In the genomic region with DNA sequence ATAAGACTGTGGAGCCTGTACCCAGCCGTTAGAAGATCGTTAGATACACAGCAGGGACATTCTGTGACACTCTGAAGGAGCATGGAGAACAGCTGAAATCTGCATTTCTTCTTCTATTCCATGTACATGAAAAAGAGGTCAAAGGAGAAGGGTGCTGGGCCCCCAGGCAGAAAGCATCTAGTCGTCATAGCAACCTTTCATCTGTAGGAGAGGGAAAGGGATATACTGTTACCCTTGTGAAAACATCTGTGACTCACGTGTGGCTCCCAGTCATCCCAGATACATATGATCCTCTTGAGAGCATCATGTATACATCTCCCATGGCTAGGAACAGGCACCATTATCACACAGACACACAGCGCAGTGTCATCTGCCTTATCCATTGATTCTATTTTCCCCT, we compare ENCODE assay signal across 20 mouse cellular contexts. TPM values are rescaled to one million over a fixed set of nuclear protein-coding genes. Genes with fewer than 3 reads are reported as not detected.
DNase-seq lines count a peak whose midpoint lies in the region; ATAC-seq and TF ChIP-seq lines count a peak whose summit lies in the region.
"Had no signal": no experiment of that assay in that cellular context is flagged by ENCODE, and none has a peak within 500 bp of the region (broad histone marks: within the 10 kb centered on the region; RNA-seq: fewer than 3 reads in every experiment).

No protein-coding gene starts in this region.

- no peaks in the 10 kb centered on the region for H3K36me3 ChIP-seq in hindbrain, embryonic 10.5 days
- no peaks in the 10 kb centered on the region for H3K36me3 ChIP-seq in hindbrain, embryonic 16.5 days (ENCODE audit: control insufficient read depth, insufficient read depth, low read length)
- H3K36me3 ChIP-seq in midbrain, embryonic 13.5 days: no peaks in the 10 kb centered on the region
- no peaks in the 10 kb centered on the region for H3K36me3 ChIP-seq in midbrain, embryonic 16.5 days (ENCODE audit: control insufficient read depth, insufficient read depth, low read length)
- H3K36me3 ChIP-seq in embryonic facial prominence, embryonic 12.5 days: peaks cover 2% of the 10 kb centered on the region; the same call in 1 of the 2 replicates
- no peaks in the 10 kb centered on the region for H3K36me3 ChIP-seq in neural tube, embryonic 11.5 days (ENCODE audit: control insufficient read depth, insufficient read depth, low read length)
- no peaks in the 10 kb centered on the region for H3K36me3 ChIP-seq in lung, postnatal 0 days (ENCODE audit: insufficient read depth, low read length)
- H3K36me3 ChIP-seq: stomach, embryonic 15.5 days had no signal

- 42% methylated on average over 5 of the region's 5 CpGs for WGBS in hindbrain, embryonic 10.5 days
- 36% methylated on average over 5 of the region's 5 CpGs for WGBS in hindbrain, embryonic 16.5 days
- 41% methylated on average over 5 of the region's 5 CpGs for WGBS in midbrain, embryonic 13.5 days
- 34% methylated on average over 5 of the region's 5 CpGs for WGBS in midbrain, embryonic 16.5 days
- WGBS in embryonic facial prominence, embryonic 12.5 days: 22% methylated on average over 5 of the region's 5 CpGs
- WGBS in neural tube, embryonic 11.5 days: 36% methylated on average over 5 of the region's 5 CpGs
- WGBS in lung, postnatal 0 days: 67% methylated on average over 5 of the region's 5 CpGs

- H3K4me2 ChIP-seq in hindbrain, embryonic 16.5 days (ENCODE audit: low read length): no peak overlapping the region
- H3K4me2 ChIP-seq in midbrain, embryonic 13.5 days (replicated peaks): no peak overlapping the region
- no peak overlapping the region for H3K4me2 ChIP-seq in midbrain, embryonic 16.5 days (ENCODE audit: low read length)
- peak overlapping the region; percentile 16; the same call in 1 of the 2 replicates for H3K4me2 ChIP-seq in embryonic facial prominence, embryonic 12.5 days (replicated peaks)
- no peak overlapping the region for H3K4me2 ChIP-seq in neural tube, embryonic 11.5 days (ENCODE audit: low read depth)
- H3K4me2 ChIP-seq in lung, postnatal 0 days (replicated peaks; ENCODE audit: low read depth, low read length): no peak overlapping the region
- H3K4me2 ChIP-seq: stomach, embryonic 15.5 days had no signal

- peaks cover 35% of the 10 kb centered on the region for H3K4me1 ChIP-seq in hindbrain, embryonic 10.5 days (replicated peaks)
- peaks cover 14% of the 10 kb centered on the region for H3K4me1 ChIP-seq in hindbrain, embryonic 16.5 days (ENCODE audit: control insufficient read depth, insufficient read depth, low read depth, low read length)
- H3K4me1 ChIP-seq in midbrain, embryonic 13.5 days (replicated peaks): peaks cover 24% of the 10 kb centered on the region
- peaks cover 10% of the 10 kb centered on the region for H3K4me1 ChIP-seq in midbrain, embryonic 16.5 days (ENCODE audit: control insufficient read depth, insufficient read depth, low read length)
- H3K4me1 ChIP-seq in embryonic facial prominence, embryonic 12.5 days: peaks cover 42% of the 10 kb centered on the region
- peaks cover 5% of the 10 kb centered on the region; the same call in 1 of the 2 replicates for H3K4me1 ChIP-seq in neural tube, embryonic 11.5 days (ENCODE audit: control insufficient read depth, insufficient read depth, low read length)
- no peaks in the 10 kb centered on the region for H3K4me1 ChIP-seq in lung, postnatal 0 days (ENCODE audit: insufficient read depth, low read depth, low read length)

- peak; percentile 32 for DNase-seq in hindbrain, embryonic 10.5 days (ENCODE audit: low spot score)
- peak; percentile 23 for DNase-seq in neural tube, embryonic 11.5 days (ENCODE audit: low spot score)
- no peak for DNase-seq in right cerebral cortex, postnatal 14 days
- DNase-seq in lung, postnatal 0 days (ENCODE audit: low spot score): no peak
- DNase-seq: adrenal gland, adult 8-10 months; cerebellum, adult 11 months; cerebellum, postnatal 36 days; heart, adult 18-20 months; kidney, postnatal 36 days; lung, adult 2 months; spleen, adult 18-20 months had no signal

- no peak for TF ChIP-seq EP300 in lung, postnatal 0 days (IDR thresholded peaks at IDR 0.05)

- H3K4me3 ChIP-seq in hindbrain, embryonic 10.5 days: no peak overlapping the region
- H3K4me3 ChIP-seq in hindbrain, embryonic 16.5 days (ENCODE audit: low read length): no peak overlapping the region
- H3K4me3 ChIP-seq in midbrain, embryonic 13.5 days (replicated peaks): no peak overlapping the region
- H3K4me3 ChIP-seq in midbrain, embryonic 16.5 days (ENCODE audit: low read depth, low read length): no peak overlapping the region
- no peak overlapping the region for H3K4me3 ChIP-seq in embryonic facial prominence, embryonic 12.5 days
- no peak overlapping the region for H3K4me3 ChIP-seq in neural tube, embryonic 11.5 days (ENCODE audit: low read depth, low read length)
- no peak overlapping the region for H3K4me3 ChIP-seq in lung, postnatal 0 days (ENCODE audit: low read depth, low read length)
- H3K4me3 ChIP-seq: myocyte; stomach, embryonic 15.5 days had no signal

- H3K9me3 ChIP-seq in hindbrain, embryonic 10.5 days: no peaks in the 10 kb centered on the region
- H3K9me3 ChIP-seq in hindbrain, embryonic 16.5 days (ENCODE audit: control insufficient read depth, low read length): no peaks in the 10 kb centered on the region
- no peaks in the 10 kb centered on the region for H3K9me3 ChIP-seq in midbrain, embryonic 13.5 days
- H3K9me3 ChIP-seq in midbrain, embryonic 16.5 days (replicated peaks; ENCODE audit: control insufficient read depth, low read length, poor library complexity, severe bottlenecking): no peaks in the 10 kb centered on the region
- H3K9me3 ChIP-seq in embryonic facial prominence, embryonic 12.5 days: no peaks in the 10 kb centered on the region
- no peaks in the 10 kb centered on the region for H3K9me3 ChIP-seq in neural tube, embryonic 11.5 days (ENCODE audit: control insufficient read depth, low read length)
- H3K9me3 ChIP-seq in lung, postnatal 0 days (ENCODE audit: low read length): no peaks in the 10 kb centered on the region
- H3K9me3 ChIP-seq: stomach, embryonic 15.5 days had no signal

- no peaks in the 10 kb centered on the region for H3K27me3 ChIP-seq in hindbrain, embryonic 10.5 days (ENCODE audit: insufficient read depth, poor library complexity, severe bottlenecking)
- H3K27me3 ChIP-seq in hindbrain, embryonic 16.5 days (replicated peaks; ENCODE audit: control insufficient read depth, insufficient read depth, low read length): no peaks in the 10 kb centered on the region
- H3K27me3 ChIP-seq in midbrain, embryonic 13.5 days: no peaks in the 10 kb centered on the region
- H3K27me3 ChIP-seq in midbrain, embryonic 16.5 days (ENCODE audit: control insufficient read depth, insufficient read depth, low read depth, low read length): no peaks in the 10 kb centered on the region
- no peaks in the 10 kb centered on the region for H3K27me3 ChIP-seq in embryonic facial prominence, embryonic 12.5 days
- no peaks in the 10 kb centered on the region for H3K27me3 ChIP-seq in neural tube, embryonic 11.5 days (ENCODE audit: control insufficient read depth, insufficient read depth, low read length)
- H3K27me3 ChIP-seq in lung, postnatal 0 days (replicated peaks; ENCODE audit: insufficient read depth, low read length): no peaks in the 10 kb centered on the region
- H3K27me3 ChIP-seq: CH12.LX; stomach, embryonic 15.5 days had no signal

- ATAC-seq in hindbrain, embryonic 16.5 days: no peak
- peak; percentile 35; the same call in 1 of the 2 replicates for ATAC-seq in midbrain, embryonic 13.5 days
- no peak; the same call in 1 of the 2 replicates for ATAC-seq in midbrain, embryonic 16.5 days
- ATAC-seq in embryonic facial prominence, embryonic 12.5 days (ENCODE audit: insufficient number of reproducible peaks, insufficient read depth, low FRiP score, low TSS enrichment): peak; percentile 58
- ATAC-seq in neural tube, embryonic 11.5 days (ENCODE audit: insufficient read depth, low FRiP score, low TSS enrichment): no peak
- ATAC-seq in lung, postnatal 0 days: no peak
- ATAC-seq: forebrain, embryonic 16.5 days; intestine, embryonic 16.5 days had no signal

- TF ChIP-seq CTCF in lung, postnatal 0 days (IDR thresholded peaks at IDR 0.05): no peak

- H3K9ac ChIP-seq in hindbrain, embryonic 16.5 days (ENCODE audit: low read depth, low read length): no peak overlapping the region
- no peak overlapping the region for H3K9ac ChIP-seq in midbrain, embryonic 13.5 days (replicated peaks)
- H3K9ac ChIP-seq in midbrain, embryonic 16.5 days (ENCODE audit: low read depth, low read length): no peak overlapping the region
- no peak overlapping the region for H3K9ac ChIP-seq in embryonic facial prominence, embryonic 12.5 days
- no peak overlapping the region for H3K9ac ChIP-seq in neural tube, embryonic 11.5 days (ENCODE audit: low read length)
- no peak overlapping the region for H3K9ac ChIP-seq in lung, postnatal 0 days (replicated peaks; ENCODE audit: low read depth)
- H3K9ac ChIP-seq: stomach, embryonic 15.5 days had no signal

- 0 out of 2 replicates have a peak overlapping the region, but pooled peaks have one; percentile 8 for H3K27ac ChIP-seq in hindbrain, embryonic 10.5 days
- no peak overlapping the region for H3K27ac ChIP-seq in hindbrain, embryonic 16.5 days (ENCODE audit: low read depth, low read length)
- H3K27ac ChIP-seq in midbrain, embryonic 13.5 days: no peak overlapping the region
- no peak overlapping the region for H3K27ac ChIP-seq in midbrain, embryonic 16.5 days (ENCODE audit: low read length)
- 0 out of 2 replicates have a peak overlapping the region, but pooled peaks have one; percentile 2 for H3K27ac ChIP-seq in embryonic facial prominence, embryonic 12.5 days
- H3K27ac ChIP-seq in neural tube, embryonic 11.5 days (ENCODE audit: low read depth, low read length): no peak overlapping the region
- no peak overlapping the region for H3K27ac ChIP-seq in lung, postnatal 0 days (ENCODE audit: low read length)
- H3K27ac ChIP-seq: stomach, embryonic 15.5 days had no signal

RNA-seq across cellular contexts. Expression of a gene that starts 16.3 kb away (rescaled TPM):
- 4.6 and 5.0 TPM in 2 replicates for polyA plus RNA-seq in hindbrain, embryonic 10.5 days (2016; fragmentation: Nextera tagmentation; extraction: Ambion mirVana)
- 10.1 and 11.6 TPM in 2 replicates for polyA plus RNA-seq in hindbrain, embryonic 16.5 days (2015; fragmentation: Nextera tagmentation; extraction: Ambion mirVana)
- 5.4 and 8.9 TPM in 2 replicates for polyA plus RNA-seq in midbrain, embryonic 13.5 days (2015; fragmentation: Nextera tagmentation; extraction: Ambion mirVana)
- polyA plus RNA-seq in midbrain, embryonic 16.5 days (2015; fragmentation: Nextera tagmentation; extraction: Ambion mirVana): 7.1 and 8.1 TPM in 2 replicates
- 26.2 and 28.3 TPM in 2 replicates for polyA plus RNA-seq in embryonic facial prominence, embryonic 12.5 days (2016; fragmentation: Nextera tagmentation; extraction: Ambion mirVana)
- 10.3 and 13.1 TPM in 2 replicates for polyA plus RNA-seq in neural tube, embryonic 11.5 days (2014; fragmentation: Nextera tagmentation; extraction: Ambion mirVana)
- polyA plus RNA-seq in lung, postnatal 0 days (2015; fragmentation: Nextera tagmentation; extraction: Ambion mirVana): 8.5 and 9.2 TPM in 2 replicates

Comparison
In these comparisons a context has a peak if more than half of its experiments do, and no peak if none do; other contexts are left out.
1. H3K27ac ChIP-seq: peak in hindbrain, embryonic 10.5 days (single experiment) and embryonic facial prominence, embryonic 12.5 days (single experiment); none in hindbrain, embryonic 16.5 days (single experiment), midbrain, embryonic 13.5 days (single experiment), midbrain, embryonic 16.5 days (single experiment), neural tube, embryonic 11.5 days (single experiment) and lung, postnatal 0 days (single experiment).
2. ATAC-seq: peak in midbrain, embryonic 13.5 days (single experiment) and embryonic facial prominence, embryonic 12.5 days (single experiment); none in hindbrain, embryonic 16.5 days (single experiment), midbrain, embryonic 16.5 days (single experiment), neural tube, embryonic 11.5 days (single experiment) and lung, postnatal 0 days (single experiment).
3. DNase-seq: peak in hindbrain, embryonic 10.5 days (single experiment) and neural tube, embryonic 11.5 days (single experiment); none in right cerebral cortex, postnatal 14 days (single experiment) and lung, postnatal 0 days (single experiment).